Comparison of ENCODE assay signal across 9 mouse cellular contexts in genomic region chr7:98307921-98308606, GRCm38 (mm10). TPM values are rescaled to one million over a fixed set of nuclear protein-coding genes. Genes with fewer than 3 reads are reported as not detected.
DNase-seq lines count a peak whose midpoint lies in the region; ATAC-seq and TF ChIP-seq lines count a peak whose summit lies in the region.
"Had no signal": no experiment of that assay in that cellular context is flagged by ENCODE, and none has a peak within 500 bp of the region (broad histone marks: within the 10 kb centered on the region; RNA-seq: fewer than 3 reads in every experiment).

No protein-coding gene starts in this region.

- H3K36me3 ChIP-seq in heart, embryonic 11.5 days (ENCODE audit: control insufficient read depth, insufficient read depth, low read length), result no peaks in the 10 kb centered on the region
- no peaks in the 10 kb centered on the region for H3K36me3 ChIP-seq in ES-Bruce4 (ENCODE audit: control insufficient read depth, insufficient read depth, low read length, poor library complexity, severe bottlenecking)
- no peaks in the 10 kb centered on the region for H3K36me3 ChIP-seq in forebrain, embryonic 15.5 days
- no peaks in the 10 kb centered on the region for H3K36me3 ChIP-seq in liver, embryonic 16.5 days (ENCODE audit: control insufficient read depth, insufficient read depth)

- WGBS in heart, embryonic 11.5 days (ENCODE audit: insufficient replicate concordance), result 53% methylated on average over 9 of the region's 9 CpGs
- WGBS in forebrain, embryonic 15.5 days, result 23% methylated on average over 9 of the region's 9 CpGs
- 31% methylated on average over 9 of the region's 9 CpGs for WGBS in liver, embryonic 16.5 days (ENCODE audit: insufficient replicate concordance)

- no peak for TF ChIP-seq EP300 in ES-Bruce4 (IDR thresholded peaks at IDR 0.05; ENCODE audit: insufficient read depth, low read depth, low read length)

- no peaks in the 10 kb centered on the region for H3K9me3 ChIP-seq in heart, embryonic 11.5 days (replicated peaks; ENCODE audit: control insufficient read depth, low read length)
- no peaks in the 10 kb centered on the region for H3K9me3 ChIP-seq in ES-Bruce4 (replicated peaks; ENCODE audit: control insufficient read depth, insufficient read depth, low read length, poor library complexity, severe bottlenecking)
- H3K9me3 ChIP-seq in forebrain, embryonic 15.5 days, result no peaks in the 10 kb centered on the region
- no peaks in the 10 kb centered on the region for H3K9me3 ChIP-seq in liver, embryonic 16.5 days (replicated peaks; ENCODE audit: control insufficient read depth, low read length)

- H3K4me1 ChIP-seq in heart, embryonic 11.5 days (ENCODE audit: control insufficient read depth, insufficient read depth, low read length), result peaks cover 7% of the 10 kb centered on the region
- no peaks in the 10 kb centered on the region for H3K4me1 ChIP-seq in ES-Bruce4 (ENCODE audit: control insufficient read depth, insufficient read depth, low read length)
- peaks cover 17% of the 10 kb centered on the region for H3K4me1 ChIP-seq in forebrain, embryonic 15.5 days
- peaks cover 5% of the 10 kb centered on the region for H3K4me1 ChIP-seq in liver, embryonic 16.5 days (ENCODE audit: control insufficient read depth, low read depth, low read length)

- no peaks in the 10 kb centered on the region; the same call in 1 of the 2 replicates for H3K27me3 ChIP-seq in heart, embryonic 11.5 days (ENCODE audit: control insufficient read depth, insufficient read depth, low read length)
- peaks cover 2% of the 10 kb centered on the region; the same call in 1 of the 2 replicates for H3K27me3 ChIP-seq in ES-Bruce4 (ENCODE audit: control insufficient read depth, insufficient read depth, low read length, poor library complexity, severe bottlenecking)
- no peaks in the 10 kb centered on the region for H3K27me3 ChIP-seq in forebrain, embryonic 15.5 days
- no peaks in the 10 kb centered on the region; the same call in 1 of the 2 replicates for H3K27me3 ChIP-seq in liver, embryonic 16.5 days (ENCODE audit: control insufficient read depth, insufficient read depth, low read depth, low read length)

- no peak for TF ChIP-seq CTCF in ES-Bruce4 (IDR thresholded peaks at IDR 0.05; ENCODE audit: low read depth, low read length)

- no peak for DNase-seq in heart, adult 8-10 months (ENCODE audit: low spot score)
- no peak for DNase-seq in left cerebral cortex, adult 18-20 months (ENCODE audit: low spot score in 2 of 2)
- DNase-seq in cerebellum, postnatal 25 days, result no peak
- DNase-seq in spleen, postnatal 14 days (ENCODE audit: low spot score in 2 of 2), result no peak
- DNase-seq: thymus, postnatal 4 days had no signal

- no peak overlapping the region for H3K27ac ChIP-seq in heart, embryonic 11.5 days (ENCODE audit: low read depth, low read length)
- H3K27ac ChIP-seq in ES-Bruce4 (ENCODE audit: insufficient read depth, low read length), result no peak overlapping the region
- H3K27ac ChIP-seq in forebrain, embryonic 15.5 days (replicated peaks), result no peak overlapping the region
- H3K27ac ChIP-seq in liver, embryonic 16.5 days (ENCODE audit: low read length), result peak overlapping the region; percentile 80; the same call in 1 of the 2 replicates

- ATAC-seq in heart, embryonic 11.5 days (replicated peaks; ENCODE audit: insufficient number of reproducible peaks, low FRiP score, low TSS enrichment), result no peak
- ATAC-seq in forebrain, embryonic 15.5 days (replicated peaks), result no peak
- ATAC-seq in liver, embryonic 16.5 days (ENCODE audit: low read depth), result no peak

- TF ChIP-seq POLR2A in ES-Bruce4 (IDR thresholded peaks at IDR 0.05; ENCODE audit: insufficient read depth, low read length), result no peak

- H3K9ac ChIP-seq in heart, embryonic 11.5 days (ENCODE audit: low read depth, low read length), result peak overlapping the region; percentile 90
- peak overlapping the region; percentile 89 for H3K9ac ChIP-seq in ES-Bruce4 (ENCODE audit: low read depth, poor library complexity, severe bottlenecking)
- 0 out of 2 replicates have a peak overlapping the region, but pooled peaks have one; percentile 69 for H3K9ac ChIP-seq in forebrain, embryonic 15.5 days (replicated peaks)
- H3K9ac ChIP-seq in liver, embryonic 16.5 days (ENCODE audit: low read depth, low read length), result peak overlapping the region; percentile 97

- H3K4me3 ChIP-seq in heart, embryonic 11.5 days (ENCODE audit: low read depth, low read length), result peak overlapping the region; percentile 89
- peak overlapping the region; percentile 98 for H3K4me3 ChIP-seq in ES-Bruce4 (ENCODE audit: low read depth, low read length)
- peak overlapping the region; percentile 70 for H3K4me3 ChIP-seq in forebrain, embryonic 15.5 days
- peak overlapping the region; percentile 91 for H3K4me3 ChIP-seq in liver, embryonic 16.5 days (ENCODE audit: low read depth, low read length)

- peak overlapping the region; percentile 90 for H3K4me2 ChIP-seq in heart, embryonic 11.5 days
- H3K4me2 ChIP-seq in forebrain, embryonic 15.5 days (replicated peaks), result peak overlapping the region; percentile 93
- peak overlapping the region; percentile 88 for H3K4me2 ChIP-seq in liver, embryonic 16.5 days (ENCODE audit: low read depth, low read length)

RNA-seq across cellular contexts. Expression of gene Acer3, which starts 12.9 kb away (rescaled TPM):
- 23.8 and 26.0 TPM in 2 replicates for polyA plus RNA-seq in heart, embryonic 11.5 days (2014; fragmentation: Nextera tagmentation; extraction: Ambion mirVana)
- 10 to 100 TPM in 3 of 4 experiments, 1 to 10 TPM in 1; 7.6 to 13.8 (median 12.4) TPM for total RNA-seq in heart, adult 8-10 months (2022)
- polyA plus RNA-seq in ES-Bruce4 (2011; ENCODE audit: insufficient read depth, insufficient read length, low read depth, missing spikeins), result 18.4 and 19.2 TPM in 2 replicates
- polyA plus RNA-seq in forebrain, embryonic 15.5 days (2015; fragmentation: Nextera tagmentation; extraction: Ambion mirVana), result 9.1 and 10.8 TPM in 2 replicates
- 22.6 and 23.2 TPM in 2 replicates for polyA plus RNA-seq in liver, embryonic 16.5 days (2015; fragmentation: Nextera tagmentation; extraction: Ambion mirVana)
- 10 to 100 TPM; 20.8 to 25.0 TPM for total RNA-seq in left cerebral cortex, adult 18-20 months (2021)

RNA-seq across cellular contexts. Expression of gene Tsku, which starts 53.1 kb away (rescaled TPM):
- polyA plus RNA-seq in heart, embryonic 11.5 days (2014; fragmentation: Nextera tagmentation; extraction: Ambion mirVana), result 6.4 and 6.8 TPM in 2 replicates
- total RNA-seq in heart, adult 8-10 months (2022), result 1 to 10 TPM; 1.9 to 2.8 (median 2.5) TPM
- 17.5 TPM in 2 replicates for polyA plus RNA-seq in ES-Bruce4 (2011; ENCODE audit: insufficient read depth, insufficient read length, low read depth, missing spikeins)
- 7.9 and 8.6 TPM in 2 replicates for polyA plus RNA-seq in forebrain, embryonic 15.5 days (2015; fragmentation: Nextera tagmentation; extraction: Ambion mirVana)
- 1.9 and 2.4 TPM in 2 replicates for polyA plus RNA-seq in liver, embryonic 16.5 days (2015; fragmentation: Nextera tagmentation; extraction: Ambion mirVana)
- 1 to 10 TPM; 2.1 to 3.1 TPM for total RNA-seq in left cerebral cortex, adult 18-20 months (2021)
